Mouse (Mus musculus): ENCODE data around the gene Mosmo. TPM values are rescaled to one million over a fixed set of nuclear protein-coding genes. Genes with fewer than 3 reads are reported as not detected.
"Not testable (repeated sequence)": the region's sequence is repeated elsewhere in the genome, so short reads cannot be mapped to it uniquely, and the experiment has no call there.

Gene Mosmo
- total RNA-seq, 2 experiments from 2014 or later, result 19.5 to 23.0 TPM

DNA sequence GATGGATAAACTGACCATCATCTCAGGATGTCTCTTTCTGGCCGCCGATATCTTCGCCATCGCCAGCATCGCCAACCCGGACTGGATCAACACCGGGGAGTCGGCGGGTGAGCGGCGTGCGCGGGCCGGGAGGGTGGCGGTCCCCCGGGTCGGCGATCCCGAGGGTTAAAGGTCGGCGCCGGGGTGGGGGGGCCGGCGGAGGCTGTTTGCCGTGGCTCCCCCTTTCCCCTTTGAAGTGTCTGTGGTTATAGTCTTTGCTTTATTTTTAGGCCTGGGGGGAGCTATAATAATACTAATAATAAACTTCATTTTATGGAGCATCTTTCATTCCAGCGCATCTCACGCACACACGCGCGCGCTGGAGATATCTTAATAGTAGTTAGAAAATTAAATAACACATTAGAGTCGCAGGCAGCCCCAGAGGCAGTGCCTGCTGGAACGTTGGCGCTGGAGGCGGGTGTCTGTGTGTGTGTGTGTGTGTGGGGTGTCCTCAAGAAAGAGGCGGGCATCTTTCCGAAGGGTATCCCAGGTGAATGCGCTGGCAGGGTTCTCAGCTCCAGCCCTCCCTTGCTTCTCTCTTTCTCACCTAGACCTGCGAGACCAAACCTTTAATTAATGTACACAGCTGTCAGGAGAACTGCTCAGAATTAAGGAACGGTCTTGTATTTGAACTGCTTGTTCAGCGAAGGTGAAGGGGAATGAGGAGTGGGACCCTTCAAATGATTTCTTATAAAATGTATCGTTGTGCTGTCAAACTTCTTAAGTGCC is 530 bp downstream of the Mosmo start:
- H3K4me3 ChIP-seq, result peak overlapping the region; percentile 96
- no peak for TF ChIP-seq CTCF (IDR thresholded peaks at IDR 0.05)
- intact Hi-C loops (cut with DNase I), result loop anchor here (2.0 to 10.0 kb wide), 2 partner anchors 49 to 237 kb away; partner anchors contain the start of gene Polr3e
- peak overlapping the region; percentile 95 for H3K27ac ChIP-seq
- peak; percentile 71 for DNase-seq

DNA sequence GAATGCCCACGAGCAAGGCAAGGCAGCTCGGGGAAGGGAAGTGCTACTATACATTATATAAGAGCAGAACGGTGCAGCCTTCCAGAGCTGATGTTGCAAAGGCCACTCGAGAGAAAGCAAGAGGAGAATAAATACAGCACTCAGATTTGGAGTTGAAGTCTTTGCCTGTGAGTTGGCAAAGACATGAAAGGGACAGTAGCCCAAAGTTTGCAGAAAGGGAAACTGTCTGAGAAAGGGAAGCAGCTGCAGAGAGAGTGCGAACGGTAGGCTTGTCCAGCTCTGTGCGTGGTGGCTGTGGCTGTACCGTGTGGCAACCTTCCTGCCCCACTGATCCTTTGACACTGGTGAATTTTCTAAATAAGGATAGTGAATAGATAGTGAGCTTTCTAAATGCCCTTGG is 1.6 kb downstream of the Mosmo start:
- no peak for TF ChIP-seq CTCF (IDR thresholded peaks at IDR 0.05)
- H3K4me3 ChIP-seq, result peak overlapping the region; percentile 96
- DNase-seq, result no peak
- H3K27ac ChIP-seq, result peak overlapping the region; percentile 95
- intact Hi-C loops (cut with DNase I), result loop anchor here (10.0 kb wide), 1 partner anchor 236 kb away; the partner anchor contains the start of gene Polr3e

DNA sequence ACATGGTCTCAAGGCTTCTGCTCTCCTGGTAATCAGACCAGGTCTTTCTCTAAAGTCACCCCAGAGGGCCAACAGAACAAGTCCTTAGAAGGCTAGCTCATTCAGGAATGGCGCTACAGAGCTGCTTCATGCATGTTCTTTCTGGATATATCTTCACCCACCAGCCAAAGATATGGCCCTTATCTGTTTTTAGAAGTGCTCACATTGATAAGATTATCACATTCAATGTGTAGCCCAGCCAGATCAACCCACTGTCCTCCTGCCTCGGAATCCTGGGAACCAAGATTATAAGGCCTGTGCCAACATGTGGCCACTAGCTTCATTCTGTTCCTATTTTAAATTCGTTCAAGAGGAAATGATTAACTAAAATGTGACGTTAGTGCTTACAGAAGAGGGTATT is 4.6 kb downstream of the Mosmo start:
- no peak for DNase-seq
- intact Hi-C loops (cut with DNase I), result no loop called here
- no peak overlapping the region for H3K27ac ChIP-seq
- no peak overlapping the region for H3K4me3 ChIP-seq
- no peak for TF ChIP-seq CTCF (IDR thresholded peaks at IDR 0.05)

DNA sequence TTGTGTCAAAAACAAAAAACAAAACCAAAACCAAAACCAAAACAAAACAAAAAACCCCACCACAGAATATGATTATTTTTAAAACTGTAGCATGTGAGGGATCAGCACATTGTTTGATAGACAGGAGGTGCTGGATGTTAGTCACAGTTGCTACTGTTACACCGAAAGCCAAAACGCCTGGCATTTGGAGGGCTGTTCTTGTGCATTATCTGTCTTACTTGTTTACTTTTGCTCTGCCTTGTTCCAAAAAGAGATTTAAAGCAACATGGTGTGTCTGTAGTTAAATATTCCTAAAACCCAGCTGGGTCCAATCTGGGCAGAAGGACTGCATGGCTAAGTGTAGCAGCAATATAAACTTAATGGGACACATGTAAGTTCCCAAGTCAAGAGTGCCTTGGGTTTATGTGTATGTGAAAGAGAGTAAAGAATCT is 7.3 kb downstream of the Mosmo start:
- intact Hi-C loops (cut with DNase I), result no loop called here
- no peak for DNase-seq
- TF ChIP-seq CTCF (IDR thresholded peaks at IDR 0.05), result no peak
- Histone ChIP-seq H3K4me3 (no peak overlapping the region), H3K27ac (peak overlapping the region; percentile 57; the same call in 1 of the 2 replicates)

DNA sequence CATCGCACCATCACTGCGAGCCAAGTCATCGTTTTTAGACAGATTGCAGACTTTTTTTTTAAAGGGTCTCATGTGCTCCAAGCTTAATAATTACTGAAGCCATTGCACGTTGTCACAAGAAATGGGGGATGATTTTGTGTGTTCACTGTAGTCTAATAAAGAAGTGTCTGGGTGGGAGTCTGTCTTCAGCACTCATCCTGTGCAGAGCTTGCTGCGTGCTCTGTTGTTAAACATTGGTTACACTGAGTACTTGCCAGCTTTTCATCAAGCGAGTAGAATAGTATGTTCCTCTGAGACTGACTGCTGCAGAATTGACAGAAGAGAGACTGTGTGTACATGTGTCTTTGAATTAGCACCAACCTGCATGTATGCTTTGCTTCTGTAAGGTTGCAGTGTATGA is 7.8 kb downstream of the Mosmo start:
- TF ChIP-seq CTCF (IDR thresholded peaks at IDR 0.05), result no peak
- Histone ChIP-seq H3K4me3 (no peak overlapping the region), H3K27ac (peak overlapping the region; percentile 57)
- intact Hi-C loops (cut with DNase I), result no loop called here
- no peak for DNase-seq

DNA sequence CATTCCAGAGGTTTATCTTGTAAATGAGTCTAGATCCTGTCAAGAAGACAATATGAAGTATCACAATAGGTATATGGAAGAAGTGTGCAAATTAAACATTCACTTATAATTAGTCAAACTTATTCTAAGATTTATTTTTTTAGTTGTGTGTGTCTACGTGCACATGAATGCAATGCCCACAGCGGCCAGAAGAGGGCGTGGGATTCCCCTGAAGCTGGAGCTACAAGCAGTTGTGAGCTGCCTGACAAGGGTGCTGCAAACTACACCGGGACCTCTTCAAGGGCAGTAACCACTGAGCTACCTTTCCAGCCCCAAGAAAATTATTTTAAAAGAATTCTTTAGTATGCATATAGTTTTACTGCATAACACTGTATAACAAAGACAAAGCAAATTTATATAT is 13.2 kb downstream of the Mosmo start:
- TF ChIP-seq CTCF (IDR thresholded peaks at IDR 0.05), result peak; percentile 44
- intact Hi-C loops (cut with DNase I), result no loop called here
- no peak overlapping the region for H3K4me3 ChIP-seq
- no peak overlapping the region for H3K27ac ChIP-seq
- no peak for DNase-seq

DNA sequence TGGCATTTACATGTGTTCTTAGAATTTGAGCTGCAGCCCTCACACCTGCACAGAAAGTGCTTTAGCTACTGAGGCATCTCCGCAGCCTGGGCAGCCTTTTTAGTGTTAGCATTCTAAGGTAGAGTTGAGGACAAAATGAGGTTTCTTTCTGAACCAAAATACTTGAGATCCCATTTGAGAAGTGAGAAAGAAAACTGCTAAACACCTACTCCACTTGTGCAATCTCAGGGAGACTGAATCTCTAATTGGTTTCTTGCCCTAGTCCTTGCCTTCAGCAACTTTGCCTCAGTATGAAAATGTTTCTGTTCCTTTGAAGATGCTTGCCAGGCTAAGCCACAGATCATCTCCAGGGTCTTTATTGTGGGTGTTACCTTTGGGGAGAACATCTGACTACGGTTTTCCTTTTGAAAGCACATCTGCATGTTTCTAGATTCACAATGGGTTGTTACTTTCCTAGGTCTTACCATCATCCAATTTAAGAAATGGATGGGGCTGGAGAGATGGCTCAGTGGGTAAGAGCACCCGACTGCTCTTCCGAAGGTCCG is 16.5 kb downstream of the Mosmo start:
- intact Hi-C loops (cut with DNase I), result no loop called here
- Histone ChIP-seq H3K4me3 (no peak overlapping the region), H3K27ac (no peak overlapping the region)
- TF ChIP-seq CTCF (IDR thresholded peaks at IDR 0.05), result no peak
- DNase-seq, result no peak

DNA sequence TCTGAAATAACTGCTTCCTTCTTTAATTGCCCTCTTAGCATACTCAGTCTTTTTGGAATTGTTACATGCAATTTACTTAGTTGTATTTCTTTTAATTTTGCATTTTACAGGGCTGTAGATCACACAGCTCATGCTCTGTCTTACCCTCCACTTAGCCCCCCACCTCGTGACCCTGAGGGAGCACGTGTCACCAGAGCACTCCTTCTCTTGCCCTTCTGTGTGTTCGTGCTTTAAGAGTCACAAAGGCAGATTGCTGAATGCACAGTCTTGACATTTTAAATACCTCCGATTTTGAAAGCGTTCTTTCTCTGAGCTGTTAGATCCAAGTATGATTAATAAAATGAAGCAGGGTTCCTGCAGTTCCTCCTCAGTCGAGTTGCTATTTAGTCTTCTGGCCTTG is 17.8 kb downstream of the Mosmo start:
- TF ChIP-seq CTCF (IDR thresholded peaks at IDR 0.05), result no peak
- no peak overlapping the region for H3K27ac ChIP-seq
- no peak for DNase-seq
- intact Hi-C loops (cut with DNase I), result no loop called here
- no peak overlapping the region for H3K4me3 ChIP-seq

DNA sequence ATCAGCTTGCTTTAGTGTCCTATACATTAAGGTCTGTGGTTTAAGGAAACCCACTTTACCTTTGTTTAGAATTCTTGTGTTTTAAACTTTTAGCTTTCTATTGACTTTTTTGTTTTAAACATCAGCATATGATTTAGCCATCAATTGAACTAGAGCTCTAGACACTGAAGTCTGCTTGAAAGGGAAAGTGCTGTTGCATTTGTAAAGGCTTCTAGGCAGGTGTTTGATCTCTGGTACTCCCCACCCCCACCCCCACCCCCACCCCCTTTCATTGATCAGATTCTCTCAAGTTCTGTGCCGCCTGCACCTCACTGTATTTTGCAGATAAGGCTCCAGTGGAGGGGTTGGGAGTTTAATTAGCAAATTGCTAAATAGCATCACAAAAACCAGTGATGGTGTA is 18.2 kb downstream of the Mosmo start:
- DNase-seq, result no peak
- H3K27ac ChIP-seq, result no peak overlapping the region
- intact Hi-C loops (cut with DNase I), result no loop called here
- H3K4me3 ChIP-seq, result no peak overlapping the region
- TF ChIP-seq CTCF (IDR thresholded peaks at IDR 0.05), result no peak

DNA sequence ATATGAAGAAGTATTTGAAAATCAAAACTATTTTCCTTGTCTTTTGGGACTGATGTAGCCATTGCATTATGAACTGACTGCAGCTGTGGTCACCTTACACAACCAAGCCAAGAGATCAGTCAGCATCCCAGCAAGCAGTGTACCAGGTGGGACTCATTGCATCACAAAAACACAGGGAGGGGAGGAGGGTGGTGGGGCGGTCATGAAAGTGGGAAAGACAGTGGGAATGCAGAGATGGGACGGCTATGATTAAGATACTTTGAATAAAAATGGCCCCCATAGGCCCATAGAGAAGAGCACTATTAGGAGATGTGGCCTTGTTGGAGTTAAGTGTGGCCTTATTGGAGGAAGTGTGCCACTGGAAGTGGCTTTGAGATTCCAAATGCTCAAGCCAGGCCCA is 18.9 kb downstream of the Mosmo start:
- Histone ChIP-seq H3K27ac (no peak overlapping the region), H3K4me3 (no peak overlapping the region)
- TF ChIP-seq CTCF (IDR thresholded peaks at IDR 0.05), result no peak
- intact Hi-C loops (cut with DNase I), result no loop called here
- DNase-seq, result no peak

DNA sequence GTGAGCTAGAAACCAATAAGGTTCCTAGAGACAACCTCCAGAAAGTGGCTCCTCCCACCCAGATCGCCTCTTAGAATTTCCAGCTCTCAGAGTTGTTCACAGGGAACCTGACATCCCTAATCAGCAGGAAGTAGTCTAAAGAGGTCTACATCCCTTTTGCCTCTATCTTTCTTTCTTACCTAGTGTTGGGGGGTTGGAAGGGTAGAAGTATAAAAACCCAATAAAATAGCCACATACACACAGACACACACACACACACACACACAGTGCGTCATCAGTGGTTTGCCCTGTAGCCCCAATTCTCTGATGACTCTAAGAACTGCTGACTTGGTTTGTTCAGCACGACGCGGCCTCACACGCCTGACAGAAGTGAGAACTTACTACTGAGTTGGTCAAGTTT is 22.2 kb downstream of the Mosmo start:
- Histone ChIP-seq H3K27ac (no peak overlapping the region), H3K4me3 (no peak overlapping the region)
- intact Hi-C loops (cut with DNase I), result no loop called here
- no peak for TF ChIP-seq CTCF (IDR thresholded peaks at IDR 0.05)
- DNase-seq, result no peak

DNA sequence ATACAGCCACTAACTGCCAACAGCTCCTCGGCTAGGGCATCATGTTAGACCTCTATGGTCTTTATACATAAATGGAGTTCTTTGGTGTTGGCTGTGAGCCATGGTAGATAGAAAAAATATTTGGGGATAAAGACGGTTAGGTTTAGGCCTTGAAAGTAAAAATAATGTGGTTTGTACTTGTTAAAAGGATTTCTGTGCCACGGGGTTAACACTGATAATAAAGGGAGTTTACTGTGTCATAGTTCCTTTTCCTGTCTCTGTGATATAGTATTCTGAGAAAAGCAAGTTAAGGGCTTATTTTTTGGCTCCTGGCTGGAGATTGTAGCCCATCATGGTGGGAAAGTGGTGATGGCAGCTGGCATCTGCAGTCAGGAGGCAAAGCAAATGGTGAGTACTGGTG is 26.5 kb downstream of the Mosmo start:
- H3K27ac ChIP-seq, result no peak overlapping the region
- intact Hi-C loops (cut with DNase I), result no loop called here

DNA sequence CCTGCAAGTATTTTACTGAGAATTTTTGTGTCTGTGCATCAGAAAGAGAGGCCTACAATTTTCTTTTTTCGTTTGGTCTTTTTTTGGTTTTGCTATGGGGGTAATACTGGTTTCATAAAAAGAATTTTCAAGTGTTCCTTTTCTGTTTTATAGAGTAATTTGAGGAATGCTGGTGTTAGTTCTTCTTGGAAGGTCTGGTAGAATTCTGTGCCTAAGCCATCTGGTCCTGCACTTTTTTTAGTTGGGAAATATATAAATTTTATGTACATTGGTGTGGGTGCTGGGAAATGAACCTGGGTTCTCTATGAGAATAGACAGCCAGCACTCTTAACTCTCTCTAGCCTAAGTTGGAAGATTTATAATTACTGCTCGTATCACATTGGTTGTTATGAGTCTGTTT is 34.7 kb downstream of the Mosmo start:
- no peak overlapping the region for H3K4me3 ChIP-seq
- no peak for TF ChIP-seq CTCF (IDR thresholded peaks at IDR 0.05)
- no peak overlapping the region for H3K27ac ChIP-seq
- intact Hi-C loops (cut with DNase I), result no loop called here
- DNase-seq, result no peak

More for the DNA sequence above, 26.5 kb downstream of the Mosmo start:
- DNase-seq, result no peak
- no peak overlapping the region for H3K4me3 ChIP-seq
- TF ChIP-seq CTCF (IDR thresholded peaks at IDR 0.05), result no peak

DNA sequence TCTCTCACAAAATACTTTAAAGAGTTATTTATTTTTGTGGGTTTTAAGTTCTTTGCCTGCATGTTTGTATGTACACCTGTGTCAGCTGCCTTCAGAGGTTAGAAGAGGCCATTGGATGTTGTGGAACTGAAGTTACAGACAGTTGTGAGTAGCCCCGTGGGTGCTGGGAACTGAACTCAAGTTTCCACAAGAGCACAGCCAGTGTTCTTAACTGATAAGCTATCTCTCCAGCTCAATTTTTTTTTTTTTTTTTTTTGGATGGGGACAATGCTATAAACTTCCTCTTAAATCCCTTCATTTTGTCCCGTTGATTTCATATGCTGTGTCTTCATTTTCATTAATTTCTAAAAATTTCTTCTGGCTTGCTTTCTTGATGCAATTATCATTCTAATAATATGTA is 35.8 kb downstream of the Mosmo start:
- no peak for DNase-seq
- intact Hi-C loops (cut with DNase I), result no loop called here
- Histone ChIP-seq H3K27ac (no peak overlapping the region), H3K4me3 (no peak overlapping the region)
- TF ChIP-seq CTCF (IDR thresholded peaks at IDR 0.05), result no peak

DNA sequence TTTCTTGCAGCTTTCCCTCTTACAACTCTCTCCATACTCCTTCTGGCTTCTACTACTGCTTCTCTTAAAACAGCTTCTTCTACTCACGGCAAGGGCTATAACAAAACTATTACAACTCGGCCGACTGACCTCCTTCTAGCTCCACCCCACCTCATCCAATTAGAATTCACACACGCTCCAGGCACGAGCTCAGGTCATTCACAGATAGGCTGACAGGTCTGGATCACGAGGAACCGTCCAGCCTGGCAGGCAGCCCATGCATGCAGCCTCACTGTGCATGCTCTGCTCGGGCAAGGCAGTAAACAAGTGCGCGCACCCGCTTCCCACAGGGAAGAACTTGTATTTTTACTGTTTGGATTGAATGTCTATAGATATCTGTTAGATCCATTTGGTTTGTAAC is 36.5 kb downstream of the Mosmo start:
- intact Hi-C loops (cut with DNase I); H3K27ac ChIP-seq; DNase-seq; H3K4me3 ChIP-seq: not testable (repeated sequence)

All from gastrocnemius, adult 2 months (tissue).